Mouse (Mus musculus) neural tube, embryonic 15.5 days (tissue): ENCODE measurements around the gene Nhsl2. TPM values are rescaled to one million over a fixed set of nuclear protein-coding genes. Genes with fewer than 3 reads are reported as not detected.
A peak's percentile ranks its signal among the peaks of the same experiment; 100 is the strongest.
"Not testable (repeated sequence)": the region's sequence is repeated elsewhere in the genome, so short reads cannot be mapped to it uniquely, and the experiment has no call there.

Source experiments
- ATAC-seq: fragments of 200-750 bp; cut with Nextera tagmentation; 2 replicates; pipeline ENCODE4 v1.8.0; 2017; ENCODE audit warnings: mild to moderate bottlenecking, moderate TSS enrichment, moderate library complexity; ENCODE audit not compliant: low FRiP score
- H3K27ac ChIP-seq: fragments of 300-500 bp; sonication (generic); replicated peaks from 2 replicates; pipeline ENCODE4 v1.5.1; 2015; ENCODE audit warnings: mild to moderate bottlenecking, inconsistent platforms
- H3K27me3 ChIP-seq: fragments of 300-500 bp; sonication (generic); replicated peaks from 2 replicates; pipeline ENCODE4 v1.6.1; 2015; ENCODE audit warnings: inconsistent platforms
- H3K36me3 ChIP-seq: fragments of 300-500 bp; sonication (generic); 2 replicates; pipeline ENCODE4 v1.6.1; 2015; ENCODE audit warnings: inconsistent platforms
- H3K4me1 ChIP-seq: fragments of 300-500 bp; sonication (generic); 2 replicates; pipeline ENCODE4 v1.6.1; 2015; ENCODE audit warnings: inconsistent platforms
- H3K4me2 ChIP-seq: fragments of 300-500 bp; sonication (generic); 2 replicates; pipeline ENCODE4 v1.6.1; 2015; ENCODE audit warnings: inconsistent platforms, mild to moderate bottlenecking, moderate library complexity
- H3K4me3 ChIP-seq: fragments of 300-500 bp; sonication (generic); replicated peaks from 2 replicates; pipeline ENCODE4 v1.5.1; 2015; ENCODE audit warnings: mild to moderate bottlenecking, inconsistent platforms
- H3K9ac ChIP-seq: fragments of 300-500 bp; sonication (generic); replicated peaks from 2 replicates; pipeline ENCODE4 v1.6.1; 2015; ENCODE audit warnings: mild to moderate bottlenecking, inconsistent platforms
- H3K9me3 ChIP-seq: fragments of 300-500 bp; sonication (generic); replicated peaks from 2 replicates; pipeline ENCODE4 v1.6.1; 2016; ENCODE audit warnings: inconsistent platforms
- WGBS: fragments of 180-500 bp; shearing (Covaris S2); methylation state at CpG from one replicate; pipeline ENCODE4 v1.1.7; 2015; ENCODE audit warnings: mixed read lengths; 5-methylcytosine and 5-hydroxymethylcytosine counted together
- microRNA-seq: library from miRNA; unstranded; fragments of <30 nt; microRNA quantifications from one replicate; pipeline ENCODE4, GENCODE M21; 2017
- polyA plus RNA-seq: library from polyadenylated mRNA; unstranded; fragments of >200 nt; fragmentation: Nextera tagmentation; extraction: Ambion mirVana; gene quantifications from 2 replicates; pipeline ENCODE4 v1.2.1, GENCODE M21; 2015

Gene Nhsl2
- polyA plus RNA-seq, 1 experiment from 2014 or later, result 4.7 TPM

- Histone ChIP-seq H3K4me1 (no peaks in the 10 kb centered on the region), H3K9me3 (no peaks in the 10 kb centered on the region), H3K27ac (no peak overlapping the region), H3K9ac (no peak overlapping the region), H3K36me3 (no peaks in the 10 kb centered on the region), H3K4me2 (no peak overlapping the region), H3K4me3 (no peak overlapping the region), H3K27me3 (0 out of 2 replicates have a peak, but pooled peaks cover 8% of the 10 kb centered on the region)
- ATAC-seq, result no peak
- WGBS, result 71% methylated on average over 7 of the region's 7 CpGs
Measured at GRCm38 (mm10) chrX:102101886-102102285, 252.7 kb downstream of the Nhsl2 start.

DNA sequence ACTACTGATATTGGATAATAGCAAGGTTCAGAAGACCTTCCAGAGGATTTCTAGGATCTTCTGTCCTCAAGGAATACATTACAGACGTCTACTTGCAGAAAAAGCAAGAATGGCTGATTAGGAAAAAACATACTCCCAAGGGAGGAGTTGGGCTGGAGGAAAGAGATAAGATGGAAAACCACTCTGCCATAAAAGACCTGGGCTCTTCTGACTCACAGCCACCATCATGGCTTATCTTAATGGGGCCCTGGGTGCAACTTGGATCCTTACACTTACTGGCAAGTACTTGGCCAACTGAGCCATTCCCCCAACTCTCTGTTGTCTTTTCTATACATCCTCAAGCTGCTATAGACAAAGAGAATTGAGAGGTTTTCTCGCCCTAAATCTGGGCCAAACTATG is 254.6 kb downstream of the Nhsl2 start:
- H3K36me3 ChIP-seq, H3K4me3 ChIP-seq, ATAC-seq, H3K4me1 ChIP-seq, H3K9me3 ChIP-seq, H3K27ac ChIP-seq, H3K9ac ChIP-seq, H3K4me2 ChIP-seq: not testable (repeated sequence)
- WGBS, result 56% methylated on average over 2 of the region's 2 CpGs
- 0 out of 2 replicates have a peak, but pooled peaks cover 10% of the 10 kb centered on the region for H3K27me3 ChIP-seq

DNA sequence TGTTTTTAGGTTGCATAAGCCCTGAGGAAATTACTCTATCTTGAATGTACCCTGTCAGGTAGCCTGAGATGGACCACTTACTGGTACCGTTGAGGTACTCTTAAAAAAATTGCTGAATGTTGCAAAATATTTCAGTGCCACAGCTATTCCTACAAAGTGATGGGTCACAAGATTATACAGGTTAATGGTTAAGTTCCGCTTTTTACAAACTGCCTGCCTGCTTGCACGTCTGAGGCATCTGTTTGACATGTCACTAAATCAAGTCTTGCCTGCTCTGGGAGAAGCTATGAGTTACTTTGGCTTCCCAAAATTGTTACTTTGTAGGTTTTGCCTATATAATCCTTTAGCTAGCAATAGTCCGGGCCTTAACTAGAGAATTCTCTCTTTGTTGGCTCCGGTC is 260.2 kb downstream of the Nhsl2 start:
- H3K36me3 ChIP-seq, result not testable (repeated sequence)

GRCm38 (mm10) chrX:102115676-102116075 is 266.5 kb downstream of the Nhsl2 start:
- no peak overlapping the region for H3K4me3 ChIP-seq
- peak overlapping the region; percentile 67 for H3K27ac ChIP-seq
- no peak overlapping the region for H3K4me2 ChIP-seq
- peaks cover 4% of the 10 kb centered on the region; the same call in 1 of the 2 replicates for H3K27me3 ChIP-seq
- no peaks in the 10 kb centered on the region for H3K9me3 ChIP-seq
- peaks cover 5% of the 10 kb centered on the region; the same call in 1 of the 2 replicates for H3K4me1 ChIP-seq
- no peaks in the 10 kb centered on the region for H3K36me3 ChIP-seq
- WGBS, result 28% methylated on average over 4 of the region's 4 CpGs
- no peak for ATAC-seq
- no peak overlapping the region for H3K9ac ChIP-seq

More for the DNA sequence above, 260.2 kb downstream of the Nhsl2 start:
- not testable (repeated sequence) for H3K4me1 ChIP-seq, H3K9me3 ChIP-seq, H3K4me2 ChIP-seq, H3K4me3 ChIP-seq, H3K9ac ChIP-seq, ATAC-seq, H3K27ac ChIP-seq
- WGBS, result 78% methylated on average over 5 of the region's 5 CpGs
- H3K27me3 ChIP-seq, result peaks cover 12% of the 10 kb centered on the region; the same call in 1 of the 2 replicates

- Histone ChIP-seq H3K4me1 (peaks cover 5% of the 10 kb centered on the region; the same call in 1 of the 2 replicates), H3K4me2 (peak within 1 kb of the TSS; percentile 58), H3K4me3 (peak within 1 kb of the TSS; percentile 59), H3K36me3 (peaks cover 2% of the 10 kb centered on the region; the same call in 1 of the 2 replicates), H3K9me3 (no peaks in the 10 kb centered on the region), H3K27me3 (no peaks in the 10 kb centered on the region), H3K9ac (peak within 1 kb of the TSS; percentile 58), H3K27ac (peak within 1 kb of the TSS; percentile 76; the same call in 1 of the 2 replicates)
- 16% methylated on average over 30 of the region's 30 CpGs for WGBS
- peak; percentile 99 for ATAC-seq
Measured at GRCm38 (mm10) chrX:102119042-102119864, 270.1 kb downstream of the Nhsl2 start, which contains the start of gene Pin4. Pin4 (plus strand) TSS chrX:102119447.

DNA sequence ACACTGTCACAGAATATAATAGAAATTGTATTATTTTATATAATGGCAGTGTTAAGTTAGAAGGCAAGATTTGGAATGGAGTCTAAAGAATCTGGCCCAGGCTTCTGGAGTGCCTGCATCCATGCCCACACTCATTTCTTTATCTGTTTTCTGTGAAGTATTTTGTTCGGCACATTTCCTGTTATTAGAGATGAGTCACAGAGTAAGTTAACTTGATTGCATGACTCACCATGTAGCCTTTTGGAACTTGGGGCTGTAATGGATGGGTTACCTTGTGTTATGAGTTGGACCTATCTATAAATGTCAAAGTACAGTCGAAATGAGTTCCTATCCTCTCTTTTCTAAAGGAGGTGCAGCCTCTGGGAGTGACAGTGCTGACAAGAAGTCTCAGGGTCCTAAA is 272.1 kb downstream of the Nhsl2 start:
- H3K4me1 ChIP-seq, result peaks cover 5% of the 10 kb centered on the region; the same call in 1 of the 2 replicates
- no peak for ATAC-seq
- 88% methylated on average over 2 of the region's 2 CpGs for whole genome bisulfite sequencing
- no peaks in the 10 kb centered on the region for H3K27me3 ChIP-seq
- no peak overlapping the region for H3K27ac ChIP-seq
- no peak overlapping the region for H3K4me3 ChIP-seq
- no peak overlapping the region for H3K9ac ChIP-seq
- H3K36me3 ChIP-seq, result peaks cover 6% of the 10 kb centered on the region; the same call in 1 of the 2 replicates
- H3K9me3 ChIP-seq, result no peaks in the 10 kb centered on the region
- H3K4me2 ChIP-seq, result no peak overlapping the region

GRCm38 (mm10) chrX:102141157-102141556 is 292.0 kb downstream of the Nhsl2 start:
- H3K27me3 ChIP-seq, result no peaks in the 10 kb centered on the region
- WGBS, result 93% methylated on average over 1 of the region's 1 CpGs
- H3K36me3 ChIP-seq, result no peaks in the 10 kb centered on the region
- no peaks in the 10 kb centered on the region for H3K4me1 ChIP-seq
- no peak overlapping the region for H3K9ac ChIP-seq
- no peaks in the 10 kb centered on the region for H3K9me3 ChIP-seq
- ATAC-seq, result no peak
- H3K4me2 ChIP-seq, result no peak overlapping the region
- no peak overlapping the region for H3K4me3 ChIP-seq
- H3K27ac ChIP-seq, result no peak overlapping the region

Small RNA genes lying within 50 kb of the gene (microRNA-seq; reads per million reads assigned to microRNA genes)
- gene Gm27843, result not detected

Other genes with a start within 250 kb of the Nhsl2 start
- 165 and 168 TPM in 2 replicates for gene Ogt, start 209.3 kb upstream of the Nhsl2 start, polyA plus RNA-seq
- gene Cxcr3, start 115.1 kb upstream of the Nhsl2 start, polyA plus RNA-seq, result 0.40 and 0.95 TPM in 2 replicates
- 0.32 TPM in 1 of 2 replicates, not detected in the other for gene Gm4779, start 55.0 kb upstream of the Nhsl2 start, polyA plus RNA-seq
- 0.27 TPM in 1 of 2 replicates, not detected in the other for gene 8030474K03Rik, start 54.7 kb upstream of the Nhsl2 start, polyA plus RNA-seq
- 4.7 and 6.3 TPM in 2 replicates for gene Rtl5, start 221.9 kb downstream of the Nhsl2 start, polyA plus RNA-seq